Mouse (Mus musculus) inflammation-experienced regulatory T-cells (primary cell): Measurements from ENCODE around the gene Prcp. TPM values are rescaled to one million over a fixed set of nuclear protein-coding genes. Genes with fewer than 3 reads are reported as not detected.

Source experiments
- polyA plus RNA-seq, 2 experiments: library from polyadenylated mRNA; unstranded; fragments of 100-300 nt; shearing (Covaris generic); gene quantifications; one replicate each; pipeline ENCODE4 v1.2.1; 2017

Gene Prcp
- polyA plus RNA-seq = 10 to 100 TPM; 14.3 to 15.2 TPM

DNA sequence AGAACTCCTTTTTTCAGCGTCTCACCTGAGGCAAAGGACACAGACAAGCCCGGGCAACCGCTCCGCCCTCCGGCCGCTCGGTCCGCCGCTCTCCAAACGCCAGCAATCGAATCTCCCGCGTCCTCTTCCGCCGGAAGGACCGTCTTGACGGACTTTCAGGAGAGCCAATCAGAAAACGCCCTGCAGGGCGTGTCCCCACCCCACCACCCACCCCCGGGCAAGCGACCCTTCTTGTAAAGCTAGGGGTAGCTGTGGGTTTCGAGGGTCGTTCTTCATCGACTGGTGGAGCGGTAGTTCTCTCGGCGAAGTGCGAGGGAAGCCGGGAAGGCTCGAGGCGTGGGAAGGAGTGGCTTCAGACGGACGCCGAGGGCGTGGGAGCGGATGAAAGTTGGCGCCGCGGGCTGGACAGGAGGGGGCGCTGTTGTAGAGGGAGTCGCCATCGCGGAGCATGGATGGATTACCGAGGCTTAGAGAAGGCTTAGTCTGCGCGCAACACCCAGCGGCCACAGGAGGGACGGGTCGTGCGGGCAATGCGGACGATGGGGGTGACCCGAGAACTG, at the start of gene Prcp, which contains the start of gene Ddias:
Gene Prcp (plus strand): TSS at position 355 of the 560 bp plus-strand sequence.
Gene Ddias (minus strand): TSS at position 132 of the 560 bp plus-strand sequence.

Other genes starting within 250 kb of the Prcp start
- gene Ankrd42, start 237.3 kb upstream of the Prcp start, polyA plus RNA-seq = under 1 TPM; 0.13 to 0.65 TPM
- 10 to 100 TPM; 39.3 to 55.8 TPM for gene Pcf11, start 204.5 kb upstream of the Prcp start, polyA plus RNA-seq
- gene Rab30, start 132.9 kb upstream of the Prcp start, polyA plus RNA-seq = 1 to 10 TPM in 1 of 2 experiments, under 1 TPM in 1; 0.60 to 4.0 TPM
- gene Ddias, start 223 bp upstream of the Prcp start, polyA plus RNA-seq = 1 to 10 TPM; 2.7 to 4.0 TPM
- gene Fam181b, start 205.4 kb downstream of the Prcp start, polyA plus RNA-seq = not detected